Mouse (Mus musculus) embryonic facial prominence, embryonic 13.5 days (tissue): Measurements from ENCODE around the gene Rps11. TPM values are rescaled to one million over a fixed set of nuclear protein-coding genes. Genes with fewer than 3 reads are reported as not detected.
"Not testable (repeated sequence)": the region's sequence is repeated elsewhere in the genome, so short reads cannot be mapped to it uniquely, and the experiment has no call there.

Experiments
- ATAC-seq: fragments of 200-750 bp; cut with Nextera tagmentation; 2 replicates; pipeline ENCODE4 v1.8.0; 2017; ENCODE audit warnings: low read depth; ENCODE audit not compliant: insufficient number of reproducible peaks, insufficient read depth, low FRiP score, low TSS enrichment
- H3K27ac ChIP-seq: fragments of 300-500 bp; sonication (generic); 2 replicates; pipeline ENCODE4 v1.5.1; 2015; ENCODE audit warnings: moderate library complexity, mild to moderate bottlenecking, inconsistent platforms
- H3K27me3 ChIP-seq: fragments of 300-500 bp; sonication (generic); 2 replicates; pipeline ENCODE4 v1.6.1; 2015; ENCODE audit warnings: mild to moderate bottlenecking, inconsistent platforms
- H3K36me3 ChIP-seq: fragments of 300-500 bp; sonication (generic); 2 replicates; pipeline ENCODE4 v1.6.1; 2015; ENCODE audit warnings: mild to moderate bottlenecking, inconsistent platforms
- H3K4me1 ChIP-seq: fragments of 300-500 bp; sonication (generic); 2 replicates; pipeline ENCODE4 v1.6.1; 2015; ENCODE audit warnings: inconsistent platforms
- H3K4me2 ChIP-seq: fragments of 300-500 bp; sonication (generic); 2 replicates; pipeline ENCODE4 v1.6.1; 2015; ENCODE audit warnings: moderate library complexity, mild to moderate bottlenecking, inconsistent platforms
- H3K4me3 ChIP-seq: fragments of 300-500 bp; sonication (generic); 2 replicates; pipeline ENCODE4 v1.5.1; 2015; ENCODE audit warnings: mild to moderate bottlenecking, inconsistent platforms
- H3K9ac ChIP-seq: fragments of 300-500 bp; sonication (generic); 2 replicates; pipeline ENCODE4 v1.6.1; 2015; ENCODE audit warnings: mild to moderate bottlenecking, inconsistent platforms
- H3K9me3 ChIP-seq: fragments of 300-500 bp; sonication (generic); 2 replicates; pipeline ENCODE4 v1.6.1; 2016; ENCODE audit warnings: inconsistent platforms
- WGBS: fragments of 180-500 bp; shearing (Covaris S2); methylation state at CpG from one replicate; pipeline ENCODE4 v1.1.7; 2015; ENCODE audit warnings: mixed read lengths; 5-methylcytosine and 5-hydroxymethylcytosine counted together
- polyA plus RNA-seq: library from polyadenylated mRNA; unstranded; fragments of >200 nt; fragmentation: Nextera tagmentation; extraction: Ambion mirVana; gene quantifications from 2 replicates; pipeline ENCODE4 v1.2.1, GENCODE M21; 2015

The Rps11 gene
- polyA plus RNA-seq, 1 experiment from 2014 or later = 1,760 TPM

DNA sequence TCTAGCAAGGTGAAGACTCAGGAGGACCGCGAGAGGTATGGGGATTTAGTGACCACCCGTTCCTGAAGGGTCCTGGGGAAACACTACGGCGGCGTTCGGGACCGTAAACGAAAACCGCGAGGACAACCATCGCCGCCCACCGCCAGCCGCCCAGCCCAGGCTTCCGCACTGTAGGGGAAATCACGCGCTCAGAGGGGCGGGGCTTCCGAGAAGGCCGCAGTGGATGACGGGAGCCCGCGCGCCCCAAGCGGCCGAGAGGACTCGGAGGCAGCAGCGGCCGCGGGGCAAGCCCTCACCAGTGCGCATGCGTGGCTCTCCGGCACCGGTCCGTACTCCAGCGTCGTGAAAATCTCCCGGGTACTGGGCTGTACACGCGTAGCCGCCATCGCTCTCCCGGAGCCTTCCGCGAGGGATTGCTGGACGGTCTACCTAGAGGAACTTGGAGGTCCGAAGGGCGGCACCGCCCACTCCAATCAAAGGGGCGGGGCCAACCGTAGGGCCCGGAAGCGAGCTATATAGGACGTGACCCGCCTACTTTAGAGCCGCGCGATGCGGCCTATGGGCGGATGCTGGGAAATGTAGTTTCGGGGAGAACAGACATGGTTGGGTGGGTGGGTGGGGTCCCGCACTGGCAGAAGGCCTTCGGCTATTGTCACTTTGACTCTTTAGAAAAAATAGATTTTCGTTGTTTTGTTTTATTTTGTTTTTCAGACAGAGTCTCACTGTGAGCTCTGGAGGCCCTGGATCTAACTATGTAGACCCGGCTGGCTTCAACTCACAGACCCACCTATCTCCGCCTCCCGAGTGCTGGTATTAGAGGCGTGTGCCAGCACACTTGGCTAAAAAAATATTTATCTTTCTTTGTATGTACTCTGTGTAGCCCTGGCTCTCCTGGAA is 30.1 kb upstream of the Rps11 start, which contains the start of the genes Pih1d1 and Aldh16a1:
Gene Pih1d1 (plus strand): TSS at position 208 of the 897 bp plus-strand sequence.
Gene Aldh16a1 (minus strand): TSS at position 489 of the 897 bp plus-strand sequence.
- no peaks in the 10 kb centered on the region for H3K27me3 ChIP-seq
- H3K36me3 ChIP-seq = peaks cover 22% of the 10 kb centered on the region
- peak within 1 kb of the TSS; percentile 79 for H3K4me2 ChIP-seq
- peak; percentile 93 for ATAC-seq
- H3K4me1 ChIP-seq = peaks cover 29% of the 10 kb centered on the region
- no peaks in the 10 kb centered on the region for H3K9me3 ChIP-seq
- H3K9ac ChIP-seq = peak within 1 kb of the TSS; percentile 89
- 4% methylated on average over 69 of the region's 69 CpGs for WGBS
- H3K4me3 ChIP-seq = peak within 1 kb of the TSS; percentile 64
- H3K27ac ChIP-seq = peak within 1 kb of the TSS; percentile 96

DNA sequence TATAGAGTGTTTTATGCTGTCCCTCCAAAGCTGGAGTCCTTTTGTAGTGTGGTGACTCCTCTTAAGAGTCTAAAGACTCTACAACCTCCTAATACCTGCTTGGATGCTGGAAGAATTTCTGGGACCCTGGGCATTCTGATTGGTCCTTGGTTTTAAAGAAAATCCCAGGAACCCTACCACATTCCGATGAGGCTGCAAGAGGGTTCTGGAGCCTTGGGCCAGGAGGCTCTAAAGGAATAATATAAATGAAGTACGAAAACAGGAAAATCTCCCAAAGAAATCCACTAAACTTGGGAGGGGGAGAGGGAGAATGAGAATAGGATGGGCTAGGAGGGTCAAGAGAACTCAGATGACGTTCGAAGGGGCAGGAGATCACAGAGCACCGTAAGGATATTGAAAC is 29.3 kb upstream of the Rps11 start:
- Histone ChIP-seq H3K4me1 (peaks cover 29% of the 10 kb centered on the region), H3K4me3 (peak overlapping the region; percentile 64), H3K4me2 (peak overlapping the region; percentile 79), H3K27ac (peak overlapping the region; percentile 96), H3K9ac (peak overlapping the region; percentile 89), H3K27me3 (no peaks in the 10 kb centered on the region), H3K9me3 (no peaks in the 10 kb centered on the region), H3K36me3 (peaks cover 16% of the 10 kb centered on the region)
- 3% methylated on average over 5 of the region's 5 CpGs for WGBS
- no peak for ATAC-seq

GRCm38 (mm10) chr7:45153052-45153451 is 28.8 kb upstream of the Rps11 start:
- H3K4me2 ChIP-seq = peak overlapping the region; percentile 79
- H3K27me3 ChIP-seq, H3K9me3 ChIP-seq, ATAC-seq, H3K27ac ChIP-seq: not testable (repeated sequence)
- 88% methylated on average over 2 of the region's 2 CpGs for WGBS
- H3K9ac ChIP-seq = peak overlapping the region; percentile 89; the same call in 1 of the 2 replicates
- peak overlapping the region; percentile 64; the same call in 1 of the 2 replicates for H3K4me3 ChIP-seq
- peaks cover 29% of the 10 kb centered on the region for H3K4me1 ChIP-seq
- H3K36me3 ChIP-seq = peaks cover 16% of the 10 kb centered on the region

GRCm38 (mm10) chr7:45151303-45151702 is 27.1 kb upstream of the Rps11 start:
- Histone ChIP-seq H3K9me3 (no peaks in the 10 kb centered on the region), H3K36me3 (peaks cover 24% of the 10 kb centered on the region), H3K4me3 (no peak overlapping the region), H3K9ac (0 out of 2 replicates have a peak overlapping the region, but pooled peaks have one; percentile 27), H3K27me3 (no peaks in the 10 kb centered on the region), H3K27ac (peak overlapping the region; percentile 62; the same call in 1 of the 2 replicates), H3K4me2 (no peak overlapping the region), H3K4me1 (peaks cover 29% of the 10 kb centered on the region)
- 39% methylated on average over 11 of the region's 11 CpGs for WGBS
- ATAC-seq = no peak

DNA sequence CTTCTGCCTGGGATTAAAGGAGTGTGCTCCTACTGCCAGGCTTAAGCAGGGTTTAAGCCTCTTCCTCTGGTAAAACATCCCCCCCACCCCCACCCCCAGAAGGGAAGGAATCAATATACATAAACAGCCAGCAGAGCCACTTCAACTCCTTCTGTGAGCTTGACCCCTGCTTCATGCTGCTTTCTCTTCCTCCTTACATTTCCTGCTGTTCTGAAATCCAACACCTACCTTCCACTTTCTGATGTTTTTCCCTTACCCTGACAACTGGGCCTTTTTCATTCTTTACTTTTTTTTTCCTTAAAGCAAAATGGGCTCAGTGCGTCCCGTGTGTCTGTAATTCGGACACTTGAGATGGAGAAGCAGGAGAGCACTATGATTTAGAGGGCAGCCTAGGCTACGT is 26.1 kb upstream of the Rps11 start:
- Histone ChIP-seq H3K9ac (0 out of 2 replicates have a peak overlapping the region, but pooled peaks have one; percentile 27), H3K4me1 (peaks cover 25% of the 10 kb centered on the region), H3K27ac (peak overlapping the region; percentile 62; the same call in 1 of the 2 replicates), H3K4me2 (no peak overlapping the region), H3K4me3 (no peak overlapping the region), H3K27me3 (no peaks in the 10 kb centered on the region), H3K36me3 (peaks cover 34% of the 10 kb centered on the region), H3K9me3 (no peaks in the 10 kb centered on the region)
- 35% methylated on average over 4 of the region's 4 CpGs for WGBS
- ATAC-seq = no peak

DNA sequence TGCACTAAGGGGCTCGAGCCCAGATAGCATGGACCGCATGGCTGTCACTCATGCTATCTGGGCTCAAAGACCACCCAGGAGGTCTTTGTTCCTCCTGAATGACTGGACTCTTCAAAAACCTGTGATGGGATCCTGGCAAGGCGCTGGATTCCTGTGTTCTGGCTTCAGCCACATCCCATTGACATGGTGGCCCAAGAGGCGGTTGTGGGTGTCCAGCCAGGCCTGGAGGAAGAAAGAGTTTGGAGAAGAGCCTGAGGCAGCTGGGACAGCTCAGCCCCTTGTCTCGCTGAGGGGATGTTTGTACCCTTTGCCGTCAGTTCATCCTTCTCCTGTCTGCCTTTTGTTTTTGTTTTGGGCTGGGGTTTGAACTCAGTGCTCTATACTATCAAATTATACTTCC is 25.3 kb upstream of the Rps11 start:
- H3K9ac ChIP-seq = 0 out of 2 replicates have a peak overlapping the region, but pooled peaks have one; percentile 27
- no peak overlapping the region for H3K4me3 ChIP-seq
- H3K27ac ChIP-seq = no peak overlapping the region
- ATAC-seq = no peak
- H3K9me3 ChIP-seq = no peaks in the 10 kb centered on the region
- no peaks in the 10 kb centered on the region for H3K27me3 ChIP-seq
- H3K4me1 ChIP-seq = peaks cover 19% of the 10 kb centered on the region
- 63% methylated on average over 6 of the region's 6 CpGs for WGBS
- H3K36me3 ChIP-seq = peaks cover 42% of the 10 kb centered on the region
- no peak overlapping the region for H3K4me2 ChIP-seq

DNA sequence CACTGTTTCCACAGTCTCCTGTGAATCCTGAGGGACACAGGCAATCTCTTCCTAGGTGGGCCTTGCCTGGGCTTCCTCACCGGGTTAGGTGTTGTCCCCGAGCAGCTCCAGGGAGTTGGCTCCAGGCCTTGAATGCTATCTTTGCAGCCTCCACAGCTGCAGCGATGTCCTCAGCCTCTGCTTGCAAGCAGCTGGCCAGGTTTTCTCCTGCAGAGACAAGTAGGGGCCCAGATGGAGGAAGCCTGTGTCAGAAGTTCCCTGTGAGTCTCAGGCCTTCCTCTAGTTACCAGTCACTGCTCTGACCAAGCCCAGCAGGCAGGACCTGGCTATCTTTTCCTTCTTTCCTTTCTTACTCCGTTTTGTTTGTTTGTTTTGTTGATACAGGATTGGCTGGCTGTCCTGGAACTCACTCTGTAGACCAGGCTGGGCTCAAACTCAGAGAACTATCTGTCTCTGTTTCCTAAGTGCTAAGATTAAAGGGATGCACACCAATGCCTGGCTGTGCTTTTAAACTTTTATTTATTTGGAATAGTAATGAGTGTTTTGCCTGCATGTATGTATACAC is 24.4 kb upstream of the Rps11 start:
- no peaks in the 10 kb centered on the region for H3K27me3 ChIP-seq
- 69% methylated on average over 4 of the region's 4 CpGs for WGBS

GRCm38 (mm10) chr7:45147899-45148298 is 23.7 kb upstream of the Rps11 start:
- WGBS = 94% methylated on average over 11 of the region's 11 CpGs
- ATAC-seq = no peak
- no peak overlapping the region for H3K4me2 ChIP-seq
- peaks cover 58% of the 10 kb centered on the region for H3K36me3 ChIP-seq
- no peak overlapping the region for H3K4me3 ChIP-seq
- H3K9ac ChIP-seq = no peak overlapping the region
- H3K4me1 ChIP-seq = peaks cover 13% of the 10 kb centered on the region
- no peaks in the 10 kb centered on the region for H3K9me3 ChIP-seq
- no peaks in the 10 kb centered on the region for H3K27me3 ChIP-seq
- no peak overlapping the region for H3K27ac ChIP-seq

More for the DNA sequence above, 24.4 kb upstream of the Rps11 start:
- no peak for ATAC-seq
- Histone ChIP-seq H3K9ac (no peak overlapping the region), H3K9me3 (no peaks in the 10 kb centered on the region), H3K4me3 (no peak overlapping the region), H3K27ac (no peak overlapping the region), H3K36me3 (peaks cover 51% of the 10 kb centered on the region), H3K4me1 (peaks cover 18% of the 10 kb centered on the region), H3K4me2 (no peak overlapping the region)

DNA sequence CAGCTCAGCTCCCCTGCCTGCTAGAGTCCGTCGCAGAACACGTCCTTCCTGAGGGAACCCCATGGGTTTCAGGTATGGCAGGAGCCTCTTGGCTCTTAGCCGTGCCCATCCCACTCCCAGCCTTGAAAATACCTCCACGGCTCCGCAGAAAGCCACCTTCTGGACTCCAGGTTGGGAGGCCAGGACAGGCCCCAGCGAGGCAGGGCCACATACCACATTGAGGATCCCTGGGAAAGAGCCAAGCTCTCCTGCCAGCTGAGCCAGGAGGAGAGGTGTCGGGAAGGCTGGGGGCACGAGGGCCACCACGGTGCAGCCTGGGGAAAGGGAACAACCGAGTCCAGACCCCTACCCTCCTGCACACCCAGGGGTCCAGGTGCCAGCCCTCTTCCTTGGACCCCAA is 23.0 kb upstream of the Rps11 start:
- Histone ChIP-seq H3K4me1 (peaks cover 13% of the 10 kb centered on the region), H3K4me3 (no peak overlapping the region), H3K9me3 (no peaks in the 10 kb centered on the region), H3K9ac (no peak overlapping the region), H3K27me3 (no peaks in the 10 kb centered on the region), H3K27ac (no peak overlapping the region), H3K36me3 (peaks cover 64% of the 10 kb centered on the region), H3K4me2 (no peak overlapping the region)
- 93% methylated on average over 11 of the region's 11 CpGs for WGBS
- ATAC-seq = no peak

- no peak for ATAC-seq
- H3K4me1 ChIP-seq = peaks cover 2% of the 10 kb centered on the region
- no peaks in the 10 kb centered on the region for H3K27me3 ChIP-seq
- peaks cover 76% of the 10 kb centered on the region for H3K36me3 ChIP-seq
- no peak overlapping the region for H3K27ac ChIP-seq
- no peaks in the 10 kb centered on the region for H3K9me3 ChIP-seq
- no peak overlapping the region for H3K9ac ChIP-seq
- WGBS = 94% methylated on average over 8 of the region's 8 CpGs
- H3K4me3 ChIP-seq = no peak overlapping the region
- H3K4me2 ChIP-seq = no peak overlapping the region
These were observed 21.2 kb upstream of the Rps11 start for GRCm38 (mm10) chr7:45145460-45145859.

GRCm38 (mm10) chr7:45144368-45145174 is 20.3 kb upstream of the Rps11 start:
- Histone ChIP-seq H3K36me3 (peaks cover 80% of the 10 kb centered on the region), H3K27ac (no peak overlapping the region), H3K9ac (no peak overlapping the region), H3K9me3 (no peaks in the 10 kb centered on the region), H3K4me1 (no peaks in the 10 kb centered on the region), H3K4me2 (no peak overlapping the region), H3K4me3 (no peak overlapping the region), H3K27me3 (no peaks in the 10 kb centered on the region)
- no peak for ATAC-seq
- 87% methylated on average over 13 of the region's 13 CpGs for WGBS
